Mouse (Mus musculus) CH12.LX (cell line): Measurements from ENCODE around the gene Lrrc75a. TPM values are rescaled to one million over a fixed set of nuclear protein-coding genes. Genes with fewer than 3 reads are reported as not detected.

Source experiments
- DNase-seq: peaks from one replicate; pipeline ENCODE4 v3.0.0-alpha.2; 2013; ENCODE audit errors: extremely low read depth
- H3K27ac ChIP-seq: 2 replicates; pipeline ENCODE4 v1.5.1; 2012; ENCODE audit warnings: low read depth, mild to moderate bottlenecking, control low read depth, moderate library complexity; ENCODE audit not compliant: insufficient read depth
- H3K27me3 ChIP-seq: replicated peaks from 2 replicates; pipeline ENCODE3; 2012; ENCODE audit warnings: inconsistent platforms
- H3K36me3 ChIP-seq, 2 experiments: replicated peaks in 1 of 2; 2 replicates each; pipeline versions ENCODE3 to v1.6.1; 2012; ENCODE audit warnings: inconsistent platforms in 1 of 2, low read length in 1 of 2, mild to moderate bottlenecking in 1 of 2, mixed read lengths in 1 of 2, moderate library complexity in 1 of 2; ENCODE audit not compliant: control insufficient read depth in 1 of 2, insufficient read depth in 1 of 2
- H3K4me1 ChIP-seq, 2 experiments: 2 replicates each; pipeline ENCODE4 v1.6.1; 2012; ENCODE audit warnings: inconsistent platforms in 1 of 2, moderate library complexity in 1 of 2; ENCODE audit not compliant: insufficient read depth in 2 of 2, control insufficient read depth in 1 of 2
- H3K4me2 ChIP-seq: 2 replicates; pipeline ENCODE4 v1.6.1; 2012; ENCODE audit warnings: low read depth, mild to moderate bottlenecking, control low read depth; ENCODE audit not compliant: poor library complexity, insufficient read depth, severe bottlenecking
- H3K4me3 ChIP-seq, 3 experiments: fragments of 150-350 bp in 1 of 3; sonication (generic) in 1 of 3; replicated peaks in 1 of 3; 2 replicates each; pipeline versions ENCODE3 to v1.5.1; 2011 to 2012; ENCODE audit warnings: low read depth in 2 of 3, low read length in 2 of 3, mild to moderate bottlenecking in 2 of 3, moderate library complexity in 2 of 3, control low read depth in 1 of 3, improper control_type of control experiment in 1 of 3, inconsistent platforms in 1 of 3, mixed read lengths in 1 of 3; ENCODE audit not compliant: poor library complexity in 1 of 3
- H3K79me2 ChIP-seq: replicated peaks from 2 replicates; pipeline ENCODE4 v1.6.1; 2012; ENCODE audit warnings: mild to moderate bottlenecking, moderate library complexity; ENCODE audit not compliant: control insufficient read depth, poor library complexity, insufficient read depth, severe bottlenecking; ENCODE audit errors: extremely low read depth
- H3K9ac ChIP-seq: 2 replicates; pipeline ENCODE4 v1.6.1; 2012; ENCODE audit warnings: low read depth, mild to moderate bottlenecking, control low read depth, moderate library complexity; ENCODE audit not compliant: insufficient read depth
- H3K9me3 ChIP-seq: replicated peaks from 2 replicates; pipeline ENCODE3; 2012; ENCODE audit warnings: low read length, inconsistent platforms, mixed read lengths
- CHD2 ChIP-seq: IDR thresholded peaks from 2 replicates; pipeline ENCODE4 v1.6.1; 2011; ENCODE audit warnings: low read length, improper control_type of control experiment
- ELF1 ChIP-seq: IDR thresholded peaks from 2 replicates; pipeline ENCODE4 v1.6.1; 2014; ENCODE audit warnings: low read depth, mild to moderate bottlenecking, inconsistent platforms, low read length, improper control_type of control experiment
- EP300 ChIP-seq: IDR thresholded peaks from 2 replicates; pipeline ENCODE4 v1.6.1; 2011; ENCODE audit warnings: low read length, improper control_type of control experiment
- ETS1 ChIP-seq: conservative IDR thresholded peaks from 2 replicates; pipeline ENCODE4 v1.6.1; 2012; ENCODE audit warnings: low read depth, mild to moderate bottlenecking, inconsistent platforms, low read length, improper control_type of control experiment, moderate library complexity
- HCFC1 ChIP-seq: IDR thresholded peaks from 2 replicates; pipeline ENCODE4 v1.6.1; 2012; ENCODE audit warnings: low read depth, mild to moderate bottlenecking, inconsistent platforms, low read length, improper control_type of control experiment
- IRF4 ChIP-seq: IDR thresholded peaks from 2 replicates; pipeline ENCODE4 v1.6.1; 2014; ENCODE audit warnings: low read depth, mild to moderate bottlenecking, inconsistent platforms, low read length, improper control_type of control experiment
- JUN ChIP-seq: IDR thresholded peaks from 2 replicates; pipeline ENCODE4 v1.6.1; 2011; ENCODE audit warnings: low read depth, mild to moderate bottlenecking, low read length, improper control_type of control experiment, moderate library complexity; ENCODE audit not compliant: insufficient read depth
- MAFK ChIP-seq: IDR thresholded peaks from 2 replicates; pipeline ENCODE4 v1.6.1; 2011; ENCODE audit warnings: low read length, improper control_type of control experiment; ENCODE audit not compliant: insufficient replicate concordance
- MEF2A ChIP-seq: IDR thresholded peaks from 2 replicates; pipeline ENCODE4 v1.6.1; 2014; ENCODE audit warnings: low read depth, mild to moderate bottlenecking, inconsistent platforms, low read length, improper control_type of control experiment, borderline replicate concordance
- MYC ChIP-seq: IDR thresholded peaks from 2 replicates; pipeline ENCODE4 v1.6.1; 2011; ENCODE audit warnings: low read depth, mild to moderate bottlenecking, improper control_type of control experiment, low read length
- NELFE ChIP-seq: IDR thresholded peaks from 2 replicates; pipeline ENCODE4 v1.6.1; 2011; ENCODE audit warnings: low read depth, low read length, improper control_type of control experiment
- PAX5 ChIP-seq: IDR thresholded peaks from 2 replicates; pipeline ENCODE4 v1.6.1; 2012; ENCODE audit warnings: low read length, inconsistent platforms, mixed read lengths
- POLR2A ChIP-seq: IDR thresholded peaks from 2 replicates; pipeline ENCODE4 v1.6.1; 2011; ENCODE audit warnings: low read depth, mild to moderate bottlenecking, improper control_type of control experiment, low read length
- SIN3A ChIP-seq: IDR thresholded peaks from 2 replicates; pipeline ENCODE4 v1.6.1; 2012; ENCODE audit warnings: low read length, improper control_type of control experiment, inconsistent platforms
- TBP ChIP-seq: conservative IDR thresholded peaks from 2 replicates; pipeline ENCODE4 v1.6.1; 2011; ENCODE audit warnings: low read depth, low read length, improper control_type of control experiment
- TCF12 ChIP-seq: IDR thresholded peaks from 2 replicates; pipeline ENCODE4 v1.6.1; 2014; ENCODE audit warnings: low read depth, mild to moderate bottlenecking, inconsistent platforms, low read length, improper control_type of control experiment
- UBTF ChIP-seq: IDR thresholded peaks from 2 replicates; pipeline ENCODE4 v1.6.1; 2012; ENCODE audit warnings: low read depth, mild to moderate bottlenecking, inconsistent platforms, low read length, improper control_type of control experiment, moderate library complexity
- USF1 ChIP-seq: IDR thresholded peaks from 2 replicates; pipeline ENCODE4 v1.6.1; 2014; ENCODE audit warnings: low read depth, mild to moderate bottlenecking, inconsistent platforms, low read length, improper control_type of control experiment
- USF2 ChIP-seq: conservative IDR thresholded peaks from 2 replicates; pipeline ENCODE4 v1.6.1; 2011; ENCODE audit warnings: low read depth, low read length, improper control_type of control experiment
- ZC3H11A ChIP-seq: IDR thresholded peaks from 2 replicates; pipeline ENCODE4 v1.6.1; 2012; ENCODE audit warnings: low read depth, mild to moderate bottlenecking, inconsistent platforms, low read length, improper control_type of control experiment
- ZKSCAN1 ChIP-seq: IDR thresholded peaks from 2 replicates; pipeline ENCODE4 v1.6.1; 2012; ENCODE audit warnings: low read depth, inconsistent platforms, low read length, improper control_type of control experiment, borderline replicate concordance
- dilution Hi-C: fragments of 300-500 bp; cut with MboI; formaldehyde crosslinking; loops from 2 replicates; pipeline ENCODE4 v1.14.3; 2020; ENCODE audit warnings: low sequenced_read_pairs; ENCODE audit not compliant: extremely low pct_unique_long_range_greater_than_20kb, extremely low pct_ligation_motif_present
- in situ Hi-C: fragments of 300-500 bp; cut with MboI; formaldehyde crosslinking; loops from 3 replicates; pipeline ENCODE4 v1.14.3; 2019; ENCODE audit warnings: low sequenced_read_pairs, low pct_ligation_motif_present, low pct_unique_long_range_greater_than_20kb, mixed read lengths
- polyA plus RNA-seq: library from polyadenylated mRNA; unstranded; fragments of >175 nt; gene quantifications from 2 replicates; pipeline ENCODE4 v1.2.1, GENCODE M21; 2012; ENCODE audit warnings: low read depth; ENCODE audit not compliant: insufficient read length
- total RNA-seq, 2 experiments: library from RNA; depleted of rRNA; stranded (reverse); fragments of 300-350 nt in 1 of 2; fragments of >200 nt in 1 of 2; gene quantifications; 2 replicates each; pipeline ENCODE4 v1.2.3; 2012 to 2014

The Lrrc75a gene
- total and polyA plus RNA-seq, 3 experiments: 1.3 to 12.6 (median 1.8) TPM

- Histone ChIP-seq H3K36me3 (peaks cover 25 to 34% of the 10 kb centered on the region in 2 experiments), H3K27ac (no peak overlapping the region), H3K79me2 (no peaks in the 10 kb centered on the region), H3K4me2 (no peak overlapping the region), H3K27me3 (no peaks in the 10 kb centered on the region), H3K9me3 (no peaks in the 10 kb centered on the region), H3K4me3 (no peak overlapping the region), H3K4me1 (peaks cover 4 to 7% of the 10 kb centered on the region in 2 experiments; a peak in 3 of 4 replicates), H3K9ac (no peak overlapping the region)
- in situ Hi-C loops (no loop called here), dilution Hi-C loops (no loop called here)
- no peak for DNase-seq
- TF ChIP-seq ZKSCAN1 (no peak), HCFC1 (no peak), MEF2A (no peak), UBTF (no peak), PAX5 (no peak), USF1 (no peak), TCF12 (no peak), IRF4 (no peak), MYC (no peak), EP300 (no peak), NELFE (no peak)
Observed at GRCm38 (mm10) chr11:62668986-62669385, 20.7 kb upstream of the Lrrc75a start.

- Histone ChIP-seq H3K27ac (no peak overlapping the region), H3K27me3 (no peaks in the 10 kb centered on the region), H3K4me1 (no peaks in the 10 kb centered on the region), H3K9me3 (no peaks in the 10 kb centered on the region), H3K79me2 (no peaks in the 10 kb centered on the region), H3K9ac (no peak overlapping the region), H3K36me3 (peaks cover 34 to 70% of the 10 kb centered on the region in 2 experiments), H3K4me2 (no peak overlapping the region), H3K4me3 (no peak overlapping the region)
- in situ Hi-C loops (no loop called here), dilution Hi-C loops (no loop called here)
- no peak for DNase-seq
- TF ChIP-seq POLR2A: no peak
- no peak for TF ChIP-seq MYC
- TF ChIP-seq USF2: no peak
Observed at GRCm38 (mm10) chr11:62664250-62664649, 15.9 kb upstream of the Lrrc75a start.

- Histone ChIP-seq H3K27ac (no peak overlapping the region), H3K79me2 (peaks cover 9% of the 10 kb centered on the region), H3K4me3 (no peak overlapping the region), H3K36me3 (peaks cover 35 to 77% of the 10 kb centered on the region in 2 experiments), H3K4me1 (peaks cover 0 to 14% of the 10 kb centered on the region in 2 experiments; a peak in 2 of 4 replicates), H3K4me2 (no peak overlapping the region), H3K9me3 (no peaks in the 10 kb centered on the region), H3K27me3 (no peaks in the 10 kb centered on the region), H3K9ac (no peak overlapping the region)
- no peak for TF ChIP-seq MYC
- TF ChIP-seq SIN3A: no peak
- TF ChIP-seq MEF2A: no peak
- TF ChIP-seq POLR2A: no peak
- TF ChIP-seq ELF1: no peak
- TF ChIP-seq MAFK: no peak
- no peak for TF ChIP-seq USF2
- TF ChIP-seq JUN: no peak
- TF ChIP-seq ZC3H11A: no peak
- TF ChIP-seq ETS1: no peak
- TF ChIP-seq USF1: no peak
- no peak for TF ChIP-seq TBP
- TF ChIP-seq CHD2: no peak
- dilution Hi-C loops (no loop called here), in situ Hi-C loops (no loop called here)
- DNase-seq: no peak
Observed at GRCm38 (mm10) chr11:62660885-62661284, 12.6 kb upstream of the Lrrc75a start.
